Mouse (Mus musculus) T-helper 1 cell (primary cell): ENCODE results near the gene Ppp1r14b.

Experiments used
- in situ Hi-C: fragments of 300-600 bp; cut with MboI, MseI; formaldehyde crosslinking; loops from one replicate; pipeline ENCODE4 v1.15.1; 2025; ENCODE audit warnings: high pct_unique_total_duplicates

Ppp1r14b gene

GRCm38 (mm10) chr19:6993011-6993770 is 18.4 kb downstream of the Ppp1r14b start:
- in situ Hi-C loops: no loop called here

- in situ Hi-C loops: no loop called here
Observed at GRCm38 (mm10) chr19:6994002-6994401, 19.2 kb downstream of the Ppp1r14b start.

GRCm38 (mm10) chr19:6994489-6994888 is 19.7 kb downstream of the Ppp1r14b start:
- in situ Hi-C loops: no loop called here

- in situ Hi-C loops: no loop called here
Observed at GRCm38 (mm10) chr19:6995255-6995991, 20.7 kb downstream of the Ppp1r14b start.

GRCm38 (mm10) chr19:6996006-6996405 is 21.2 kb downstream of the Ppp1r14b start, which contains the start of the genes Nudt22 and Trpt1:
Gene Nudt22 (minus strand): TSS chr19:6996117.
Gene Trpt1 (plus strand): TSS chr19:6996131.
- in situ Hi-C loops: no loop called here

GRCm38 (mm10) chr19:6997721-6998290 is 23.0 kb downstream of the Ppp1r14b start:
- in situ Hi-C loops: no loop called here

GRCm38 (mm10) chr19:6999360-7000063 is 24.7 kb downstream of the Ppp1r14b start:
- in situ Hi-C loops: loop anchor here (10.0 kb wide), 1 partner anchor 345 kb away; no protein-coding TSS in a partner anchor

- in situ Hi-C loops: loop anchor here (10.0 kb wide), 1 partner anchor 352 kb away; no protein-coding TSS in a partner anchor
Observed at GRCm38 (mm10) chr19:7006892-7007593, 32.3 kb downstream of the Ppp1r14b start.

- in situ Hi-C loops: no loop called here
Observed at GRCm38 (mm10) chr19:7012426-7012825, 37.7 kb downstream of the Ppp1r14b start.

GRCm38 (mm10) chr19:7013984-7014383 is 39.2 kb downstream of the Ppp1r14b start:
- in situ Hi-C loops: no loop called here

- in situ Hi-C loops: loop anchor here (5.0 kb wide), 1 partner anchor 37 kb away; the partner anchor contains the start of gene Plcb3
Observed at GRCm38 (mm10) chr19:7014481-7015135, 39.8 kb downstream of the Ppp1r14b start.

GRCm38 (mm10) chr19:7017541-7018457 is 43.0 kb downstream of the Ppp1r14b start:
- in situ Hi-C loops: loop anchor here (5.0 kb wide), 1 partner anchor 40 kb away; the partner anchor contains the start of gene Plcb3

GRCm38 (mm10) chr19:7018546-7018945 is 43.8 kb downstream of the Ppp1r14b start:
- in situ Hi-C loops: loop anchor here (5.0 kb wide), 1 partner anchor 41 kb away; the partner anchor contains the start of gene Plcb3

GRCm38 (mm10) chr19:7019191-7019590 is 44.4 kb downstream of the Ppp1r14b start, which contains the start of gene Fermt3:
Gene Fermt3 (minus strand): TSS chr19:7019469.
- in situ Hi-C loops: loop anchor here (5.0 kb wide), 1 partner anchor 42 kb away; the partner anchor contains the start of gene Plcb3

- in situ Hi-C loops: loop anchor here (5.0 kb wide), 1 partner anchor 163 kb away; the partner anchor contains the start of gene Ccdc88b
Observed at GRCm38 (mm10) chr19:7020224-7020641, 45.5 kb downstream of the Ppp1r14b start.
